Mouse (Mus musculus) limb, embryonic 11.5 days (tissue): ENCODE measurements around the gene Tbccd1. TPM values are rescaled to one million over a fixed set of nuclear protein-coding genes. Genes with fewer than 3 reads are reported as not detected.

ENCODE experiments used
- ATAC-seq: fragments of 200-750 bp; cut with Nextera tagmentation; 2 replicates; pipeline ENCODE4 v1.8.0; 2017; ENCODE audit warnings: low read depth; ENCODE audit not compliant: insufficient number of reproducible peaks, low FRiP score, low TSS enrichment
- DNase-seq: peaks from one replicate; pipeline ENCODE4 v3.0.0-alpha.2; 2015; ENCODE audit warnings: low spot score
- H3K27ac ChIP-seq: fragments of 300-500 bp; sonication (generic); replicated peaks from 2 replicates; pipeline ENCODE4 v1.5.1; 2014; ENCODE audit warnings: low read depth, mild to moderate bottlenecking, low read length
- H3K27me3 ChIP-seq: fragments of 300-500 bp; sonication (generic); 2 replicates; pipeline ENCODE4 v1.6.1; 2014; ENCODE audit warnings: mild to moderate bottlenecking, low read length, mixed read lengths; ENCODE audit not compliant: control insufficient read depth, insufficient read depth
- H3K36me3 ChIP-seq: fragments of 300-500 bp; sonication (generic); 2 replicates; pipeline ENCODE4 v1.6.1; 2014; ENCODE audit warnings: mild to moderate bottlenecking, low read length, moderate library complexity, mixed read lengths; ENCODE audit not compliant: control insufficient read depth, insufficient read depth
- H3K4me1 ChIP-seq: fragments of 300-500 bp; sonication (generic); 2 replicates; pipeline ENCODE4 v1.6.1; 2014; ENCODE audit warnings: low read length, mixed read lengths; ENCODE audit not compliant: control insufficient read depth, insufficient read depth
- H3K4me2 ChIP-seq: fragments of 300-500 bp; sonication (generic); 2 replicates; pipeline ENCODE4 v1.6.1; 2014; ENCODE audit warnings: low read depth, mild to moderate bottlenecking, moderate library complexity; ENCODE audit not compliant: severe bottlenecking
- H3K4me3 ChIP-seq: fragments of 300-500 bp; sonication (generic); 2 replicates; pipeline ENCODE4 v1.5.1; 2014; ENCODE audit warnings: low read depth, low read length
- H3K9ac ChIP-seq: fragments of 300-500 bp; sonication (generic); 2 replicates; pipeline ENCODE4 v1.6.1; 2014; ENCODE audit warnings: mild to moderate bottlenecking, low read length
- H3K9me3 ChIP-seq: fragments of 300-500 bp; sonication (generic); 2 replicates; pipeline ENCODE4 v1.6.1; 2016; ENCODE audit warnings: low read length; ENCODE audit not compliant: control insufficient read depth
- WGBS: fragments of 180-500 bp; shearing (Covaris S2); extraction: QIAGEN DNeasy Blood & Tissue Kit; methylation state at CpG from one replicate; pipeline ENCODE4 v1.1.7; 2014; 5-methylcytosine and 5-hydroxymethylcytosine counted together
- polyA plus RNA-seq: library from polyadenylated mRNA; unstranded; fragments of >200 nt; fragmentation: Nextera tagmentation; extraction: Ambion mirVana; gene quantifications from 2 replicates; pipeline ENCODE4 v1.2.1, GENCODE M21; 2014

The Tbccd1 gene
- polyA plus RNA-seq, 1 experiment from 2014 or later: 39.9 TPM

DNA sequence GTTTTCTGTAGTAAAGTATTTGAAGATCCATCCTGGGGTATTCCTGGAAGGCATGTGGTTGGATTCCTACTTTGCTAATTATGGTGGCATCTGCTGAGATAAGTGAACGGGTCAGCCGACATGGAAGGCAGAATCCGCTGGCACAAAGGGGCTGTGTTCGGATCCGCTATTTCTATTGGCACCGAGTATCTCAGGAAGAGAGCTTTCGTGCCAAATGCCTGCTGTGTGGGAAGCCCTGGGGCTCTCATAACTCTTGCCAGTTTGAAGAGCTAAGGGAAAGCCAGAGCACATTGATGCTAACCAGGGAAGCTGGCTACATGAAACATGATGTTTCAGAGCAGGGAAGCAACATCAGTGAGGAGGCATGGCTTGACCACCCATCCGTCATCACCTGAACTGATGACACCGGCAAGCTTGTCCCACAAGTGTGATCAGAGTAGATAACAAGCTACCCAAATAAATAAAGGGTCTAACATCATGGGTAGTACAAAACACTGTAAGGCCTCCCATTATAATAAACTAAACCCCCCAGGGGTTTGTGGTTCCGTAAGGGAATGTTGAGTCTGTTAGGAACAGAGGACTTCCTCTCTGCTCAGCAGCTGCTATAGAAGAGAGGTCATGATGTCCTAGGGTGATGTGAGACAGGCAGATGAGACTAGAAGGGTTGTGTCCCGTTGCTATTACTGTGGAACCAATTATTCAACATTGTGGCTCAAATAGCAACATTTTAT, 20.4 kb upstream of the Tbccd1 start:
- Histone ChIP-seq H3K4me3 (no peak overlapping the region), H3K36me3 (no peaks in the 10 kb centered on the region; the same call in 1 of the 2 replicates), H3K27me3 (no peaks in the 10 kb centered on the region), H3K9me3 (no peaks in the 10 kb centered on the region), H3K9ac (no peak overlapping the region), H3K27ac (no peak overlapping the region), H3K4me1 (peaks cover 9% of the 10 kb centered on the region), H3K4me2 (no peak overlapping the region)
- DNase-seq (no peak), ATAC-seq (no peak)
- WGBS: 84% methylated on average over 11 of the region's 11 CpGs

GRCm38 (mm10) chr16:22876218-22877043, 19.0 kb upstream of the Tbccd1 start:
- H3K4me3 ChIP-seq: no peak overlapping the region
- H3K9me3 ChIP-seq: no peaks in the 10 kb centered on the region
- H3K9ac ChIP-seq: no peak overlapping the region
- no peak overlapping the region for H3K4me2 ChIP-seq
- DNase-seq (peak; percentile 55), ATAC-seq (no peak)
- H3K36me3 ChIP-seq: no peaks in the 10 kb centered on the region; the same call in 1 of the 2 replicates
- WGBS: 54% methylated on average over 9 of the region's 9 CpGs
- no peak overlapping the region for H3K27ac ChIP-seq
- no peaks in the 10 kb centered on the region for H3K27me3 ChIP-seq
- H3K4me1 ChIP-seq: peaks cover 9% of the 10 kb centered on the region

- no peaks in the 10 kb centered on the region for H3K4me1 ChIP-seq
- H3K9me3 ChIP-seq: no peaks in the 10 kb centered on the region
- WGBS: 78% methylated on average over 4 of the region's 4 CpGs
- no peak overlapping the region for H3K4me3 ChIP-seq
- H3K27me3 ChIP-seq: no peaks in the 10 kb centered on the region
- peaks cover 13% of the 10 kb centered on the region for H3K36me3 ChIP-seq
- ATAC-seq (no peak), DNase-seq (no peak)
- no peak overlapping the region for H3K4me2 ChIP-seq
- H3K27ac ChIP-seq: no peak overlapping the region
- H3K9ac ChIP-seq: no peak overlapping the region
Measured at GRCm38 (mm10) chr16:22873369-22873768, 15.9 kb upstream of the Tbccd1 start.

DNA sequence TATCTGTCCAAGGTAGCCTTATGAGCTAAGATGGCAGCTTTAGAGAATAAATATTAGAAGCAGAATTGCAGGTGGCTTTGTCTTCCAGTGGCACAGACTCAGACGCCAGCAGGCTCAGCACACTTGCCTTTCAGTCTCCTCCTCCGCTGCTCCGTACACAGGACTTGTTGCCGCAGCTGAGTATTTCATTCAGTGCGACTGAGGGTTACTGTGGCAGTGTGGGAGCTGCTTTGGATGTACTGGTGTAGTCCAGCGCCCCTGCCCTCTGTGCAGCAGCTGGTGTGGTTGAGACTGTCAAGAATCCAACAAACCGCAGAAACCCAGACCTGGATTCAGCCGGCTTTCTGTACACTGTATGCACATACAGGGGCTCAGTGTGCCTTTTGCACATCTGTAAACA, 14.9 kb upstream of the Tbccd1 start:
- Histone ChIP-seq H3K4me2 (no peak overlapping the region), H3K27me3 (no peaks in the 10 kb centered on the region), H3K27ac (no peak overlapping the region), H3K36me3 (peaks cover 15% of the 10 kb centered on the region), H3K4me3 (no peak overlapping the region), H3K9ac (no peak overlapping the region), H3K9me3 (no peaks in the 10 kb centered on the region), H3K4me1 (no peaks in the 10 kb centered on the region)
- WGBS: 93% methylated on average over 8 of the region's 8 CpGs
- ATAC-seq (no peak), DNase-seq (no peak)

DNA sequence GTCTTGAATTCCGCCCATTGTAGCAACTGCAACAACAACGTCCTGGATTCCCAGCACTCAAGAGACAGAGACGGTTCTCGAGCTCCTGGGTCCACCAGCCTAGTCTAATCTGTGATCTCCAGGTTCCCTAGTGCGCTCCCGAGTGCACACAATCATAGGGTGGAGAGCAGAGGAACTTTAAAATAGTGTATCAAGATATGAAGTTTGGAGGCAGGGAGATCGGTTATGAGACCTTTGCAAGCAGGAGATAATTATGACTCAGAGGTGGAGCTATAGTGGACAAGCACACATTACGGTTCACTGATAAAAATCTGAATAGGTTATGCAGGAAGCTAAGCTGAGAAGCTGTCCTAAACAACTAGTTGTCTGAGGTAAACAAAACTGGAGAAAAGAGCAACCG, 696 bp downstream of the Tbccd1 start:
- no peaks in the 10 kb centered on the region for H3K9me3 ChIP-seq
- ATAC-seq: no peak
- DNase-seq: no peak
- 12% methylated on average over 9 of the region's 9 CpGs for WGBS
- H3K4me3 ChIP-seq: peak overlapping the region; percentile 96
- peaks cover 5% of the 10 kb centered on the region for H3K4me1 ChIP-seq
- peak overlapping the region; percentile 71 for H3K4me2 ChIP-seq
- H3K27ac ChIP-seq: no peak overlapping the region
- peak overlapping the region; percentile 53 for H3K9ac ChIP-seq
- H3K27me3 ChIP-seq: no peaks in the 10 kb centered on the region
- no peaks in the 10 kb centered on the region for H3K36me3 ChIP-seq

- no peak for ATAC-seq
- H3K27me3 ChIP-seq: no peaks in the 10 kb centered on the region
- no peak overlapping the region for H3K4me2 ChIP-seq
- H3K27ac ChIP-seq: no peak overlapping the region
- H3K4me3 ChIP-seq: no peak overlapping the region
- WGBS: 92% methylated on average over 4 of the region's 4 CpGs
- no peak overlapping the region for H3K9ac ChIP-seq
- H3K36me3 ChIP-seq: no peaks in the 10 kb centered on the region
- H3K9me3 ChIP-seq: no peaks in the 10 kb centered on the region
- H3K4me1 ChIP-seq: no peaks in the 10 kb centered on the region
- no peak for DNase-seq
Measured at GRCm38 (mm10) chr16:22852709-22853108, 4.8 kb downstream of the Tbccd1 start.

DNA sequence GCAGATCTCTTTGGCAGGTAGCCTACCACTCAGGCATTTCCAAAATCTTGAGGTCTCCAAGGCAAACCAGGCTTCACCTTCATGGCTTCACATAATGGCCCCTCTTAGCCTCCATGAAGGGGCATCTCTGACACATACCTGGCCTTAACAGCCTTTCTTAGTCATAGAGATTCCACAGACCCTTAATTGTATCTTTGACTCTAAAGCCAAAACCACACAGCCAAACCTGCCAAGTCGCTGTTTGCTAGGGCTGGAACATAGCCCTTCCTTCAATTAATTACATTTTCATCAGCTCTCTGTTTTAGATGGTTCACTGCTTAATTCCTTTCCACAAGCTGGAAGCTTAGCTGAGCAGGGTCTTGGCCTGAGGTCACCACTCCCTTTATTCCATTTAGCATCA, 9.1 kb downstream of the Tbccd1 start:
- Histone ChIP-seq H3K4me2 (no peak overlapping the region), H3K27ac (no peak overlapping the region)

GRCm38 (mm10) chr16:22847686-22848085, 9.8 kb downstream of the Tbccd1 start:
- Histone ChIP-seq H3K9ac (no peak overlapping the region), H3K27ac (no peak overlapping the region), H3K4me3 (no peak overlapping the region), H3K9me3 (no peaks in the 10 kb centered on the region), H3K27me3 (no peaks in the 10 kb centered on the region), H3K4me2 (no peak overlapping the region), H3K4me1 (no peaks in the 10 kb centered on the region), H3K36me3 (no peaks in the 10 kb centered on the region)
- DNase-seq (no peak), ATAC-seq (no peak)
- 79% methylated on average over 1 of the region's 1 CpGs for WGBS

More for the DNA sequence above, 9.1 kb downstream of the Tbccd1 start:
- ATAC-seq (no peak), DNase-seq (no peak)
- Histone ChIP-seq H3K4me3 (no peak overlapping the region), H3K9ac (no peak overlapping the region), H3K9me3 (no peaks in the 10 kb centered on the region), H3K27me3 (no peaks in the 10 kb centered on the region), H3K4me1 (no peaks in the 10 kb centered on the region), H3K36me3 (no peaks in the 10 kb centered on the region)
- 88% methylated on average over 1 of the region's 1 CpGs for WGBS
